Mouse (Mus musculus) heart, adult 2 months (tissue): ENCODE data around the gene Fbxw9.

ENCODE experiments used
- CTCF ChIP-seq: fragments of 200-600 bp; IDR thresholded peaks from 2 replicates; pipeline ENCODE4 v1.8.1; 2022; ENCODE audit warnings: antibody characterized with exemption, mild to moderate bottlenecking, moderate library complexity
- POLR2A ChIP-seq: fragments of 200-500 bp; IDR thresholded peaks from 2 replicates; pipeline ENCODE4 v1.6.1; 2011; ENCODE audit warnings: mild to moderate bottlenecking, low read depth, low read length, control low read depth; ENCODE audit not compliant: insufficient read depth

DNA sequence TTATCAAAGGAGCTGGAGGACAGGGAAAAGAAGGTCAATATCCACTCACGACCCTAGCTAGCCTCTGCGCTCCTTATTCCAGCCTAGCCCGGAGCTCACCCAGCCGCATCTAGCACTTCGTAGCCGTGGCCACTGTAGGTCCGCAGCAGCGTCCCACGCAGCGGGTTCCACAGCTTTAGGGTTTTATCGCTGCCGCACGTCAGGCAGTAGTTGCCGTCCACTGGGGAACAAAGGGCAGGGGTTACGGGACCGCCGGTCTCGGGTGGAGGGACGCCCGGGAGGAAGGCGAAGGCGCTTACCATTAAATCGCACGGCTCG is 20.3 kb downstream of the Fbxw9 start:
- TF ChIP-seq CTCF (no peak), POLR2A (no peak)
